Mouse (Mus musculus): Measurements from ENCODE around the gene Pcbd2.

Pcbd2 gene

DNA sequence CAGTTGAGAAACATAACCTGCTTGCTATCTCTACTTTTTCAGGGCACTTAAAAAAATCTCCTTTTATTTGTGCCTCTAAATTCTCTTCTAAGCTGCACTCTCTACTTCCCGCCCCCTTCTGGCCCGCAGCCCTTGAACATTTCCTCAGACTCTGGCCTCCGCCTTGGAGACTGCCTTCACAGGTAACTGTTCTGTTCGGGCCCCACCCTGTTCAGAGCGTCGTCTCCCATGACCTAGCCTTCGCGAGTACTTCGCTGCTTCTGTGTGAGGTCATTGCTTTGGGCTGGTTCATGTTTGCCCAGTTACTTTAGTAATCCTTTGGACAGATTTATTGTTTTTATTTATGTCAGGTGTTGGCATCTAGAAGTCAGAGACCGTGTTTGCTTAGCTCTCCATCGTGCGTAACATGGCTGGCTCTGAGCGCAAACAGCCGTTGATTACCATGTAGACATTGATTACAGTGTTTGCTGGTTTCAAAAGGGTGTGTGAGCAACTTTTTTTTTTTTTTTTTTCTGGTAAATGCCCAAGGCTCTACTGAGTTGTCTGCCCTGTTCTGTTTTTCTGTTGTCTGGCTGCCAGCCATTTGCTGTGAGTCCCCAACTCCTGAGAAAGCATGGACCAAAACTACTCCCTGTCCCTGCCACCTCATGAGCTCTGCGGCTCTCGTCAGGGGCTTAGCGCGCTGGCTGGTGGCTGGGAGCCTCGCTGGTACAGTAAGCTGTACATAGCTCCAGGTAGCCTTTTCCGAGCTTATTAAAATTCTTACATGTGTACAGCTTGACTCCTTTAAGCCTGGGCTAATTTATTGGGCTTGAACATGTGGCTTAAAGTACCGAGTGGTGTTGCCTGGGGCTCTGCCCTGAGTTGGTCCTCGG is 6.7 kb downstream of the Pcbd2 start:
- no peak for DNase-seq (ENCODE audit: low spot score in 2 of 2)

GRCm38 (mm10) chr13:55737885-55738284 is 10.7 kb downstream of the Pcbd2 start:
- no peak for DNase-seq (ENCODE audit: low spot score in 2 of 2)

- DNase-seq (ENCODE audit: low spot score in 2 of 2), result no peak
Observed at GRCm38 (mm10) chr13:55742306-55742705, 15.1 kb downstream of the Pcbd2 start.

GRCm38 (mm10) chr13:55754380-55754779 is 27.2 kb downstream of the Pcbd2 start:
- no peak for DNase-seq (ENCODE audit: low spot score in 2 of 2)

DNA sequence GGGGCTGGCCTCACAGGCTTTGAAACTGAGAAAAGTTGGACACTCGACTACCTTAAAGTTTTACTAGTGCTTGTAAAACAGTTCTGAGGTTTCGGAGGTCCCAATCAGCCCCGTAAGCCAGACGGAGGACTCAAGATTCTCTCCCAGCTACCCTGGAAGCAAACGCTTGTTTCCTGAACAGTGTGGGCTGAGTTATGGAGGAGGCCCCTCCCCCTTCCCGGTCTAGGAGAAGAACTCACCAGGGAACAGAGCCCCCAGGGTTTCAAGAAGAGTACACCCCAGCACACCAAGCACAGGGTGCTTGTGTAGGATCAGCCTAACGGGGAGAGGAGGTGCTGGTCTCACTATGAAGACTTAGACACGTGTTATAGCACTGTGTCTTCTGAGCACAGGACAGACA is 29.6 kb downstream of the Pcbd2 start:
- no peak for DNase-seq (ENCODE audit: low spot score in 2 of 2)

DNA sequence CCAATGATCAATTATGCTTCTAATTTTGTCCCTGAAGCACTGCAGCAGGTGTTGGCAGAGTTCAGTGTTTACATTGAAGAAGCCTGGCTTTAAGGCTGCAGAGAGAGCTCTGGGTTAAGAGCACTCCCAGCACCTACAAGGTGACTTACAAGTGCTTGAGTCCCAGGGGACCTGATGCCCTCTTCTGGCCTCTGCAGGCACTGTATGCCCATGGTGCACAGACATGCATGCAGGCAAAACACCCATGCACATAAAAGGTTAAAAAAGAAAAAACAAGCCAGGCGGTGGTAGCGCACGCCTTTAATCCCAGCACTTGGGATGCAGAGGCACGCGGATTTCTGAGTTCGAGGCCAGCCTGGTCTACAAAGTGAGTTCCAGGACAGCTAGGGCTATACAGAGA is 30.5 kb downstream of the Pcbd2 start:
- no peak for DNase-seq (ENCODE audit: low spot score in 2 of 2)

- no peak for DNase-seq (ENCODE audit: low spot score in 2 of 2)
Observed at GRCm38 (mm10) chr13:55760576-55760975, 33.4 kb downstream of the Pcbd2 start.

DNA sequence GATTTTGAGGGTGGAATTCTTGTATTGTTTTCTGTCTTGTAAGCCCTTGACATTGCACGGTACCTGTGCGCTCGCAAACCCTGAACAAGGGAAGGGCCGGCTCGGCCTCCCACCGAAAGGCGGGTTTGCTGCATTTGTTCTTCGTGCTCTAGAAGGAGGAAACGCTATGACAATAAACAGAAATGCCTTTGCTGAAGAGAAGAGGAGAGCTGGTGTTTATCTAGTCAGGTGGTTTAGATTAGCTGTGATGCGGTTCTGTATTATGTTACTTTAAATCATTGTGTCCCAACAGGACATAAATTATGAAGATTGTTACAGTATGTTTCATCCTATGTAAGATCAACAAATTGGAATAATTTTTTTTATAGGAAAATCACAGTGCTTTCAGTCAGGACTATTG is 34.3 kb downstream of the Pcbd2 start:
- no peak for DNase-seq (ENCODE audit: low spot score in 2 of 2)

- no peak for DNase-seq (ENCODE audit: low spot score in 2 of 2)
Observed at GRCm38 (mm10) chr13:55774352-55774751, 47.2 kb downstream of the Pcbd2 start.

- DNase-seq (ENCODE audit: low spot score in 2 of 2), result no peak
Observed at GRCm38 (mm10) chr13:55775056-55775455, 47.9 kb downstream of the Pcbd2 start.

DNA sequence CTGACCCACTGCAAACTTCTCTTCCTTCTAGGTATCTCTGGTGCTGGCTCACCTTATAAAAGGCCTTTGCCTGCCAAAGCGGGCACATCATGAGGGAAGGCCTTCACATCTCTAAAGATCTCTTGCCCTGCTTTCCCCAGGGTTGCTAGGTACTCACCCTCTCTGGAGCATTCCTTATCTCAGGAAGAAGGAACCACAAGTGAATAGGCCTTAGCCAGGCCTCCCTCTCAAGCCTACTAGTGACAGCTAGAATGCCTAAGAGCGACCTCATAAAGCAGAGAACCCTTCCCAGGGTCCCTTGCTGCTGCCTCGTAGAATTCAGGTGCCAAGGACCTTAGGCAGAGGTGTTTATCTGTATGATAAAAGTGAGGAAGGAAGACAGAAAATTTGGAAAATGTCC is 57.1 kb downstream of the Pcbd2 start, which contains the start of gene Catsper3:
Gene Catsper3, plus strand, starts transcription at position 301 of the 400 bp plus-strand sequence.
- DNase-seq (ENCODE audit: low spot score in 2 of 2), result no peak

- DNase-seq (ENCODE audit: low spot score in 2 of 2), result no peak
Observed at GRCm38 (mm10) chr13:55786120-55786519, 59.0 kb downstream of the Pcbd2 start.

- no peak for DNase-seq (ENCODE audit: low spot score in 2 of 2)
Observed at GRCm38 (mm10) chr13:55801246-55801645, 74.1 kb downstream of the Pcbd2 start.

GRCm38 (mm10) chr13:55803973-55804372 is 76.8 kb downstream of the Pcbd2 start:
- no peak for DNase-seq (ENCODE audit: low spot score in 2 of 2)

DNA sequence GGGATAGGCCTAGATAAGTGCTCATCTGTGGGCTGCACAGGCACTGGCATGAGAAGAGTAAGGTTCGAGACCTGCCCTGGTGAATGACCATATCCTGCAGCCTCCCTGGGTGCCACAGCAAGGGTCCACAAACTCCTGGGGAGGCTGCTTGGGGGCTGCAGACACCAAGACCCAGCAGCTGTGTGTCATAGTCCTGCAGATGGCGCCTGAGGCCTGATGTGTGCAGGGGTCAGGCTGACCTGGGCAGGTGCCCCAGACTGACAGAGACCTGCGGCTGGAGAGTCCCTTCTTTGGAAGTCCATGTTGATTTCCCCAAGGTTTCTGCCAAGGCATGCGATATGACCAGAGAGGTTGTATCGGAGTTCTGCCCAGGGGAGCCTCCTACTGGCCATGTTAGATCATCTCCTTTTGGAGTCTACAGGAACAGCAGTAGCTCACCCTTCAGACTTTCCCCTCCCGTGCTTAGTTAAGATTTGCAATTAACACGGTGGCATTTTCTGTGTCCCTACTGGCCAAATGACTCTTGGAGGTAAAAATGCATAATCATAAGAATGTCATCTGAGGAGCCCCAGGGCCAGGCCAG is 82.0 kb downstream of the Pcbd2 start:
- no peak for DNase-seq (ENCODE audit: low spot score in 2 of 2)

DNA sequence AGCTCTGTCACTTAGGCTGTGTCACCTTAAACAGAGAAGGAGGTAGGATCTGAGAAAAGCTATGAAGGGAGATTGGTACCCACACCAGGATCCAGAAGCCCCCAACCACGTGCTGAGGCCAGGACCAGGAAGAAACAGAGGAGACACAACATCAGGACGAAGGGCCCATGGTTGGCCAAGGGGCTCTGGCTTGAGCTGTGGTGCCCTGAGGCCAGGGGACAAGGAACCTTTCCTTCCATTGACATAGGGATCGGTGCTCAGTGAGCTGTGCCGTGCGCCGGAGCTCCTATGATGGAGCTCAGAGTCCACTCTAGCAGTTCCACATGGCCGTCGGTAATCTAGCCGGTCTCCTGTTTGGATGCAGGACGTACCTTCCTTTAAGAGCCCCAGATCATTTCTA is 82.5 kb downstream of the Pcbd2 start:
- no peak for DNase-seq (ENCODE audit: low spot score in 2 of 2)

- no peak for DNase-seq (ENCODE audit: low spot score in 2 of 2)
Observed at GRCm38 (mm10) chr13:55810947-55811346, 83.8 kb downstream of the Pcbd2 start.

- DNase-seq (ENCODE audit: low spot score in 2 of 2), result no peak
Observed at GRCm38 (mm10) chr13:55813490-55814016, 86.4 kb downstream of the Pcbd2 start.

DNA sequence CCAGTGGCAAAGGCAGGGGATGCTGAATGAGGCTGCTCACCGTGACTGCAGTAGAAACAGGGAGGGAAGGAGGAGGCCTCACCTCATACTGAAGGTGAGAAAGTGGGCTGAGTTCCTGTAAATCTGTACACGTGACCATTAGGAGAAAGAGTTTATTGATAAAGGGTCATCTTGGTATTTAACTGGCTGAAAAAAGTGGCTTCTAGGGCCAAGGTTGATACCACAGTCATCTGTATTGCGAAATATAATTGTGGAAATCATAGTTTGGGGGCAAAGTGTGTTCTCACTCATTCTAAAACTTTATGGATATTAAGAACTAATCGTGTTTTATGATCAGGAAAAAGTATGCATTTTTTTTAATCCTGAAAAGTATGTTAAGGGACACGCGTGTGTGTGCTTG is 87.7 kb downstream of the Pcbd2 start:
- no peak for DNase-seq (ENCODE audit: low spot score in 2 of 2)

GRCm38 (mm10) chr13:55822499-55822898 is 95.3 kb downstream of the Pcbd2 start:
- no peak for DNase-seq (ENCODE audit: low spot score in 2 of 2)

DNA sequence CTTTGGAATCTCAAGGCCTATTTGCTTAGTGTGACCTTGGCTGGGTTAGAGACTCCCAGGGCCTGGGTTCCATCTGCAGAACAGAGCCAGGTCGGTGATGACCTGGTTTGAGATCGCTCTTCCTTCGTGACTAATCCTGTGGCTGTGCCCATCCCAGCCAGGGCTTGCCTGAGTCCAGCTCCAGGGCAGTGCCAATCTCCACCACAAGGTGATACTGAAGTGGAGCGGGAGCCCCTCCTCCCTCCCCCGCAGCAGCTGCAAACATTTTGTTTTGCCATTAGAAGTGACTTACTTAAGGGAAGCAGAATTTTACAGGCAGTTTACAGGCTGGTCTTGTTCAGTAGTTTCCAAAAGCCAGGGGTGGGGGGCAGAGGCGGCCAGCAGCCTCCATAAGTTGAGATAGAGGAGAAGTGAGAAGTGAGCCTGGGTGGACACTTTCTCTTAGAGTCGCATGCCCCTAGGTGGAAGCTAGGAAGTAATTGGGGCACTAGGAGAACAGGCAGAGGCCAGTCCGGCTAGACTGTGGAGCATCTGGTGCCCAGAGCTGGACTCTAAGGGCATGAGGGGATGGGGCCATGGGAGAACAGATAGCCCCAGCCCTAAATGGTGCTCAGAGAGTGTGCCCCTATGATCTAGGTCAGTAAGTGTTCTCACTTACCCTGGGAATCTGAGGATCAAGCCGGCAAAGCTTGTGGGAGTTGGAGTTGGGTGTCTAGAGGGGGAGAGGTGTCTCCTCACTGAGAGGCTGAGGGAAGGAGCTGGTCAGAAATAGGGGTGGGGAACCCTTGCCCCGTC is 97.2 kb downstream of the Pcbd2 start:
- DNase-seq (ENCODE audit: low spot score in 2 of 2), result no peak

GRCm38 (mm10) chr13:55825245-55825681 is 98.1 kb downstream of the Pcbd2 start:
- no peak for DNase-seq (ENCODE audit: low spot score in 2 of 2)

All from spleen, postnatal 4 days (tissue).